Mouse (Mus musculus) liver, adult 2 months (tissue): Measurements from ENCODE around the gene Mcoln2. TPM values are rescaled to one million over a fixed set of nuclear protein-coding genes. Genes with fewer than 3 reads are reported as not detected.

Source experiments
- DNase-seq: peaks from one replicate; pipeline ENCODE4 v3.0.0-alpha.2; 2011; ENCODE audit warnings: low read depth, low spot score; ENCODE audit errors: extremely low read depth
- H3K27ac ChIP-seq: fragments of 200-500 bp; replicated peaks from 2 replicates; pipeline ENCODE4 v1.5.1; 2012; ENCODE audit warnings: low read depth, mild to moderate bottlenecking, control low read depth, inconsistent platforms, low read length; ENCODE audit not compliant: insufficient read depth
- H3K27me3 ChIP-seq: fragments of 200-500 bp; 2 replicates; pipeline ENCODE4 v1.6.1; 2012; ENCODE audit warnings: mild to moderate bottlenecking, moderate library complexity, low read length, inconsistent platforms; ENCODE audit not compliant: control insufficient read depth, insufficient read depth
- H3K36me3 ChIP-seq: fragments of 200-500 bp; 2 replicates; pipeline ENCODE4 v1.6.1; 2012; ENCODE audit warnings: low read length, inconsistent platforms; ENCODE audit not compliant: control insufficient read depth, insufficient read depth
- H3K4me1 ChIP-seq: fragments of 200-500 bp; 2 replicates; pipeline ENCODE4 v1.6.1; 2011; ENCODE audit warnings: low read length; ENCODE audit not compliant: control insufficient read depth, insufficient read depth
- H3K4me3 ChIP-seq: fragments of 200-500 bp; 2 replicates; pipeline ENCODE4 v1.5.1; 2011; ENCODE audit warnings: low read depth, mild to moderate bottlenecking, control low read depth, low read length, moderate library complexity; ENCODE audit not compliant: insufficient read depth
- H3K79me2 ChIP-seq: fragments of 200-500 bp; 2 replicates; pipeline ENCODE4 v1.6.1; 2012; ENCODE audit warnings: inconsistent platforms, mild to moderate bottlenecking, low read length, moderate library complexity; ENCODE audit not compliant: control insufficient read depth, insufficient read depth
- H3K9ac ChIP-seq: fragments of 200-500 bp; 2 replicates; pipeline ENCODE4 v1.6.1; 2012; ENCODE audit warnings: low read depth, mild to moderate bottlenecking, control low read depth, inconsistent platforms, low read length
- CTCF ChIP-seq: fragments of 200-500 bp; IDR thresholded peaks from 2 replicates; pipeline ENCODE4 v1.5.1; 2011; ENCODE audit warnings: low read depth, low read length, control low read depth
- POLR2A ChIP-seq: fragments of 200-500 bp; IDR thresholded peaks from 2 replicates; pipeline ENCODE4 v1.6.1; 2011; ENCODE audit warnings: low read length, control low read depth; ENCODE audit not compliant: insufficient read depth; ENCODE audit errors: extremely low read depth
- WGBS: fragments of 180-500 bp; shearing (Covaris S2); methylation state at CpG from one replicate; pipeline ENCODE4 v1.1.7; 2018; 5-methylcytosine and 5-hydroxymethylcytosine counted together
- polyA plus RNA-seq: library from polyadenylated mRNA; depleted of rRNA; stranded (reverse); fragments of >200 nt; gene quantifications from 2 replicates; pipeline ENCODE4 v1.2.3, GENCODE M21; 2012
- total RNA-seq: library from RNA; depleted of rRNA; stranded (reverse); fragments of >200 nt; gene quantifications from 2 replicates; pipeline ENCODE4 v1.2.3, GENCODE M21; 2014

Mcoln2 gene
- total and polyA plus RNA-seq, 2 experiments, result 0.15 to 0.55 TPM

DNA sequence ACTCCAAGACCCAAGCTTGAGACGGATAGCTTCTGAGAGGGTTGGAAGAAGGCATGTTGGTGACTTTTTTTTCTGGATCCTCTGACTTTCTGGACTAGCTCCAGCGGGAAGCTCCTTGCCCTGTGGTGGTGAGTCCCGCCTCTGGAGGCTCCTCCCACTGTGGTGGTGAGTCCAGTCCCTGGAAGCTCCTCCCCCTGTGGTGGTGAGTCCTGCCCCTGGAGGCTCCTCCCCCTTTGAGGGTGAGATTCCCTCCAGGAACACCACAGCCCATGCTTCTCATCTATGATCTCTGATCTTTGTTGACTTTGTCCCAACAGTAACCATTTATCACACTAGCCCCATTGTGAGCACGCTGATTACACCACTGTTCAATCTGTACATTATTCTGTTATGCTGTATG is 12.6 kb downstream of the Mcoln2 start:
- Histone ChIP-seq H3K27ac (no peak overlapping the region), H3K27me3 (no peaks in the 10 kb centered on the region), H3K79me2 (no peaks in the 10 kb centered on the region), H3K9ac (no peak overlapping the region), H3K4me3 (no peak overlapping the region), H3K36me3 (no peaks in the 10 kb centered on the region), H3K4me1 (no peaks in the 10 kb centered on the region)
- 88% methylated on average over 4 of the region's 4 CpGs for WGBS
- TF ChIP-seq CTCF, result no peak
- no peak for TF ChIP-seq POLR2A
- no peak for DNase-seq

DNA sequence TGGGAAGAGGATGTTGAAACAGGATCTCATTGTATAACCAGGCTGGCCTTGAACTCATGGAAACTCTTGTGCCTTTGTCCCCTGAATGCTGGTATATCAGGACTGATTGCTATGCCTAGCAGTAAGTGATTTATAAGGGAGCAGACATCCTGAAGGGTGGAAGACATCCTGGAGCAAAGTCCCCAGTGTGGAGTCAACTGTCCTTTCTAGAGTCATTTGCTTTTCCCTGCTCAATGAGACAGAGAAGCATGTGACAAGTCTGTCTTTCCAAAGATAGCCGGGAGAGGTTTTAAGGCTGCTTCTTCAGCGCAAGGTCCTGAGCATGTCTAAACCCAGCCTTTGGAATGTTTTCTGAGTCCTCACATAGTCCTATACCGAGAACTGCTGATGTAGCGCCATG is 19.7 kb downstream of the Mcoln2 start:
- Histone ChIP-seq H3K4me3 (no peak overlapping the region), H3K79me2 (no peaks in the 10 kb centered on the region), H3K9ac (no peak overlapping the region), H3K4me1 (no peaks in the 10 kb centered on the region), H3K27me3 (no peaks in the 10 kb centered on the region), H3K27ac (no peak overlapping the region), H3K36me3 (no peaks in the 10 kb centered on the region)
- DNase-seq, result no peak
- no peak for TF ChIP-seq CTCF
- TF ChIP-seq POLR2A, result no peak
- WGBS, result 97% methylated on average over 4 of the region's 4 CpGs

DNA sequence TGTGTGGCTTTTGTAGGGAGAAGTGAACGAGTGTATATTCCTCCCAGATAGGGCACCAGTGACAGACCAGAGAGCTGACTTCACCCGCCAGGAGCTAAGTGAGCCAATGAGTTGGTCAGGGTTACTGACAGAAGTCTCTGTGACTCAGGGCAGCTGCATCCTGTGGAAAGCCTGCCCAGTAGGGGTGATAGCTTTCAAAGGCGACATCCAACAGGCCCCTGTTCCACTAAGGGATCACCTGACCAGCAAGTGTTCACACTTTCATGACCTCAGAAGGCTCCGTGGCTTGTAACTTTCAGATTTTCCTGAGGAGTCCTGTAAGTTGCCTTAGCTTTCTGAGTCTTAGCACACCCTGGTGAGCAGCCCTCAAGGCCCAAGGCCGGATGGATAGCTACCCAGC is 23.4 kb downstream of the Mcoln2 start:
- Histone ChIP-seq H3K4me3 (no peak overlapping the region), H3K9ac (no peak overlapping the region), H3K79me2 (no peaks in the 10 kb centered on the region), H3K27me3 (no peaks in the 10 kb centered on the region), H3K4me1 (no peaks in the 10 kb centered on the region; the same call in 1 of the 2 replicates), H3K27ac (no peak overlapping the region), H3K36me3 (no peaks in the 10 kb centered on the region)
- 82% methylated on average over 5 of the region's 5 CpGs for WGBS
- DNase-seq, result no peak
- TF ChIP-seq CTCF, result no peak
- no peak for TF ChIP-seq POLR2A

DNA sequence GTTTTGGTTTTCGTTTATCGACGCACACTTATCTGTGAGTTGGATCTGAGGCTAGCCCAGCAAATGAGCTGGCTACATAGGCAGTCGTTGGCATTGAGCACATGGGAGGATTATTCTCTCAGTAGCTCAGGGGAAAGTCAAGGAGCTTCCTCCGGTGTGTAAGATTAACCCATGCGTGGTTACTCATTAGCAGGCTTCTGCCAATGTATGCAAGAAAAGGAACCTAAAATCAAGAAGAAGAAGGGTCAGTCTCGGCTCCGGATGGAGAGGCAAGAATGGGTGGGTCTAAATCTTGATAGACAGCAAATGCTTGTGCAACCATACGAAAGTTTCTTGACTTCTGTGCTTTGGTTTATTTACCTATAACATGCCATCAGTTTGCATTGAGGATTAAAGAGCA is 24.6 kb downstream of the Mcoln2 start:
- H3K9ac ChIP-seq, result no peak overlapping the region
- no peak for TF ChIP-seq POLR2A
- TF ChIP-seq CTCF, result no peak
- 78% methylated on average over 9 of the region's 9 CpGs for WGBS
- DNase-seq, result no peak
- no peaks in the 10 kb centered on the region for H3K36me3 ChIP-seq
- no peak overlapping the region for H3K27ac ChIP-seq
- H3K79me2 ChIP-seq, result no peaks in the 10 kb centered on the region
- H3K4me3 ChIP-seq, result no peak overlapping the region
- H3K4me1 ChIP-seq, result no peaks in the 10 kb centered on the region; the same call in 1 of the 2 replicates
- H3K27me3 ChIP-seq, result no peaks in the 10 kb centered on the region

DNA sequence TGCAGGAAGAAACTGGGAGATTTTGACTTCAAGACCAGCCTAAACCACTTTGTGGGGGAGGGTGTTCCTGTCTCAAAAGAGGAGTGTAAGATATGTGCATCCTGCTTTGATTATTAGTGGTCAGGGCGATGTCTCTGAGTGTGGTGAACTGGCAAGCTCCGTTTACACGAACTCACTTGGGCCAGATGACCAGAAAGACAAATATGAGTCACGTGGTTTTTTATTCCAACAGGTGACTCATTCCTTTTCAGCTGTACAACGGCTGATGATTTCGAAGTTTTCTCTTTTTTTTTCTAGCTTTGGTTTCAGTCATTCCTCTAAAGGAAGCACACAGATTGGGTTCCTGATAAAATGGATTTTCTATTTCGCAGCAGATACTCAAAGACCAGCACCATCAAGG is 27.7 kb downstream of the Mcoln2 start:
- H3K27ac ChIP-seq, result no peak overlapping the region
- no peaks in the 10 kb centered on the region for H3K27me3 ChIP-seq
- no peak overlapping the region for H3K9ac ChIP-seq
- no peaks in the 10 kb centered on the region; the same call in 1 of the 2 replicates for H3K4me1 ChIP-seq
- DNase-seq, result peak; percentile 23
- WGBS, result 22% methylated on average over 7 of the region's 7 CpGs
- H3K79me2 ChIP-seq, result no peaks in the 10 kb centered on the region
- TF ChIP-seq CTCF (no peak), POLR2A (no peak)
- no peak overlapping the region for H3K4me3 ChIP-seq
- H3K36me3 ChIP-seq, result no peaks in the 10 kb centered on the region

DNA sequence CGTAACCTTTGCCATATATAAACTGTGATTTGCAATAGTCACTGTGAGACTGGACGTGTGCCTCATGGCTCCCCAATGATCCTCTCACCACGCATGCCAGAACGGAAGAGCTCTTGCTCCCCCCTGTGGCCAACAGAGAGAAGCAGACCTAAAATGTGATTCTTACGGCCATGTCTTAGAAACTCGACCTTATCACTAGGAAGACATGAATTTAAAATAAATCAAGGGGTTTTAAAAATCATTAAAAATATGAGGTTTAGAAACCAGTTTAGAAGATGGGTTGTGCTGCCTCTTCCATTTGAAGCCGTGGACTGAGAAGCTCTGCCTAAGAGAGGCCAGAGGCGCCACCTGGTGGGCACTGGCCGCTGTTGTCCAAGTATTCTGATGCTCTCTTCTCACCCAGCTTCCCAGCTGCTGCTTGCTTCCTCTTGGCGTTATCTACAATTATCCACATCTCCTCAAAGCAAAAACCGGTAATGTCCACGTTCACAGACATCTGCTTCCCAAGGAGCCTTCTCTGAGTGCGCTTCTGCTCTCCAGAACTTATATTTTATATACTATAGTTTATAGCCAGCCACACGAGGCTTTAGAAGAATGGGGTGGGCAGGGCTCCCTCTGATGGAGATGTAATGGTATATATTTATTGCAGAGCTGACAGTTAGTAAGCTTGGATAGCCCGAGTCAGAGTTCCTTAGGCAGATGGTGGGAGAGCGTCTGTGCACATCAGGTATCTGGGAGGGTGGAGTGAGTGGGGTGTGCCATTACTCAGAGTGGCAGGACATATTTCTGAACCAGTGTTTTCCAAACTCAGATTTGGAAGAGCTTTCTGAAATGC is 28.3 kb downstream of the Mcoln2 start:
- WGBS, result 16% methylated on average over 16 of the region's 16 CpGs
- DNase-seq, result peak; percentile 68
- H3K27ac ChIP-seq, result no peak overlapping the region

More for the DNA sequence above, 28.3 kb downstream of the Mcoln2 start:
- H3K36me3 ChIP-seq, result no peaks in the 10 kb centered on the region
- TF ChIP-seq POLR2A (no peak), CTCF (peak; percentile 89)
- no peaks in the 10 kb centered on the region; the same call in 1 of the 2 replicates for H3K4me1 ChIP-seq
- no peak overlapping the region for H3K4me3 ChIP-seq
- no peaks in the 10 kb centered on the region for H3K79me2 ChIP-seq
- no peak overlapping the region for H3K9ac ChIP-seq
- no peaks in the 10 kb centered on the region for H3K27me3 ChIP-seq
